Mouse (Mus musculus) neural tube, embryonic 15.5 days (tissue): ENCODE measurements at regions not wholly inside any gene's neighbourhood (a gene's known extent, or its start where the extent isn't known, plus 50 kb on each side); places are given as distances from the start of the nearest gene placed in this dataset.

Experiments
- ATAC-seq: fragments of 200-750 bp; cut with Nextera tagmentation; 2 replicates; pipeline ENCODE4 v1.8.0; 2017; ENCODE audit warnings: mild to moderate bottlenecking, moderate TSS enrichment, moderate library complexity; ENCODE audit not compliant: low FRiP score
- H3K27ac ChIP-seq: fragments of 300-500 bp; sonication (generic); replicated peaks from 2 replicates; pipeline ENCODE4 v1.5.1; 2015; ENCODE audit warnings: mild to moderate bottlenecking, inconsistent platforms
- H3K27me3 ChIP-seq: fragments of 300-500 bp; sonication (generic); replicated peaks from 2 replicates; pipeline ENCODE4 v1.6.1; 2015; ENCODE audit warnings: inconsistent platforms
- H3K36me3 ChIP-seq: fragments of 300-500 bp; sonication (generic); 2 replicates; pipeline ENCODE4 v1.6.1; 2015; ENCODE audit warnings: inconsistent platforms
- H3K4me1 ChIP-seq: fragments of 300-500 bp; sonication (generic); 2 replicates; pipeline ENCODE4 v1.6.1; 2015; ENCODE audit warnings: inconsistent platforms
- H3K4me2 ChIP-seq: fragments of 300-500 bp; sonication (generic); 2 replicates; pipeline ENCODE4 v1.6.1; 2015; ENCODE audit warnings: inconsistent platforms, mild to moderate bottlenecking, moderate library complexity
- H3K4me3 ChIP-seq: fragments of 300-500 bp; sonication (generic); replicated peaks from 2 replicates; pipeline ENCODE4 v1.5.1; 2015; ENCODE audit warnings: mild to moderate bottlenecking, inconsistent platforms
- H3K9ac ChIP-seq: fragments of 300-500 bp; sonication (generic); replicated peaks from 2 replicates; pipeline ENCODE4 v1.6.1; 2015; ENCODE audit warnings: mild to moderate bottlenecking, inconsistent platforms
- H3K9me3 ChIP-seq: fragments of 300-500 bp; sonication (generic); replicated peaks from 2 replicates; pipeline ENCODE4 v1.6.1; 2016; ENCODE audit warnings: inconsistent platforms
- WGBS: fragments of 180-500 bp; shearing (Covaris S2); methylation state at CpG from one replicate; pipeline ENCODE4 v1.1.7; 2015; ENCODE audit warnings: mixed read lengths; 5-methylcytosine and 5-hydroxymethylcytosine counted together

DNA sequence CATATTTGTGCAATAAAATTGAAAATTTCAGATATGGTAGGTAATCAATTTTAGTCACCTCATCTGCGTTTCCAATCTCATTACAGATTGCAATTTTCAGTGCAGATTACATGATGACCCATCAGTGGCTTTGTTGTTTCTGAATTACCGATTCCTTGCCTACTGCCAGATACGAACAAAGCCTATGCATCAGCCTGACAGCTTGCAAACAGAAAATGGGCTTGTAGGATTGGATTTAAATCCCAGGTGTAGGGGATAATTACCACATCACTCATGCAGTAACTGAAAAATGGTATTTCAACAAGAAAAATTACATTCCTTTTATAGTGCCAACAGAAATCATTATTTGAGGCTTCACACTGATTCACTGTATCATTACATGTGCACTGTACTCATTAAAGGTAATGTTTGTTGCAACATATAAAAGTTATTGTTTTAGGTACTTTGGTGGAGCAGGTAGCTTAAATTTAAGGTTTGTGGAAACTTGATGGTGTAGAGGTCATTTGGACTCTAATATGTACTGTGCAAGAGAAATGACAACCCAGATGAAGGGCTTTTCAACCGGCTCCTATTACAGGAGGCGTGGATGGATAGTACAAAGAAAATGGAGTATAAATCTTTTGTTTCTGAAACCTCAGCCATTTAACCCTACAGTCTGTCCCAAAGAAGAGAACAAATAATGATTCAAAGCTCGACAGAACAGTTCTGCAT is 797.7 kb downstream of the Nova1 start:
- no peak overlapping the region for H3K4me2 ChIP-seq
- ATAC-seq = peak; percentile 53; the same call in 1 of the 2 replicates
- no peaks in the 10 kb centered on the region for H3K9me3 ChIP-seq
- no peak overlapping the region for H3K4me3 ChIP-seq
- H3K27me3 ChIP-seq = no peaks in the 10 kb centered on the region
- no peaks in the 10 kb centered on the region for H3K4me1 ChIP-seq
- no peaks in the 10 kb centered on the region for H3K36me3 ChIP-seq
- 49% methylated on average over 6 of the region's 6 CpGs for WGBS
- no peak overlapping the region for H3K9ac ChIP-seq
- H3K27ac ChIP-seq = peak overlapping the region; percentile 54; the same call in 1 of the 2 replicates

DNA sequence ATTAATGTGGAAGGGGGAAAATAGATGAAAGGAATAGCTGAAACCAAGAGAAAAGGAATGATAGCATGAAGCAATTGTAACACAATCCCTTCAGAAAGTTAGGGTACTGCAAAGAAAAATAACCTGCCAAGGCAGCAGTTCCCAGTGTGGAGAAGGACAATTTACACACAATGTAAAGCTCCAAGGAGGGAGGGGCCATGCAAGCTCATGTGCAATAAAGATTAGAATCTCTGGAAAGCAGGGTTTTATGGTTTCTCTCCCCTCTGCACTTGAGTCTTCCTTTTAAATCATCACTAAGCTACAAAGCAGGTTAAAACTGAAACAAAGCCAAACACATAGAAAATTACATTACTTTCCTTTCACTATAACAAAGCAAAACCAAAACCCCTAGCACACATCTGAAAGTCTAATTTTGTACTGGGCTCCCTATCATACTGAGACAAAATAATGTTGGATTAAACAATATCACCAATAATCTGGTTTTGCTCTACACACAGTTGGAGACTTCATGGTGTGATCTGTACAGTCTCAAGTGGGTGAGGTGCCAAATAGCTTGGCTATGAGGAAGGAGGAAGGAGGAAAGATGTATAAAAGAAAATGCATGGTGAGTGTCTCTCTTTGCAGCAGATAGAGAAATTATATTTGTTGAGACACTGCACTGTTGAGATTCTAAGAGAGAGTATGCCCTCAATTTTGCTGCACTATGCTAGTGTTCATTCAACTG is 840.9 kb downstream of the Nova1 start:
- Histone ChIP-seq H3K4me1 (no peaks in the 10 kb centered on the region), H3K36me3 (no peaks in the 10 kb centered on the region), H3K4me3 (no peak overlapping the region), H3K27me3 (no peaks in the 10 kb centered on the region), H3K9me3 (no peaks in the 10 kb centered on the region), H3K9ac (no peak overlapping the region), H3K27ac (no peak overlapping the region), H3K4me2 (no peak overlapping the region)
- no peak for ATAC-seq

DNA sequence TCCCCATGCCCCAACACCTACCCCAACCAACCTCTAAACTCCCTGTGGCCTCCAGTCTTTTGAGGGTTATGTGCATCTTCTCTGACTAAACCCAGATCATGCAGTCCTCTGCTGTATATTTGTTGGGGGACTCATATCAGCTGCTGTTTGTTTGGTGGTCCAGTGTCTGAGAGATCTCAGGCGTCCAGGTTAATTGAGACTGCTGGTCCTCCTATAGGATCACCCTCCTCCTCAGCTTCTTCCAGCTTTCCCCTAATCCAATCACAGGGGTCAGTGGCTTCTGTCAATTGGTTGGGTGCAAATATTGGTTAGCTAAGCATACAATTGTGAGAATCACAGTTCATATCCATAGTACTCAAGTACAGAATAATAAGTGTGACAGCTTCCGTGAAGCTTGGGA is 842.9 kb downstream of the Nova1 start:
- Histone ChIP-seq H3K4me1 (no peaks in the 10 kb centered on the region), H3K4me3 (no peak overlapping the region), H3K9me3 (no peaks in the 10 kb centered on the region), H3K27me3 (no peaks in the 10 kb centered on the region), H3K9ac (no peak overlapping the region), H3K36me3 (no peaks in the 10 kb centered on the region), H3K4me2 (no peak overlapping the region), H3K27ac (no peak overlapping the region)
- ATAC-seq = no peak
- WGBS = 88% methylated on average over 2 of the region's 2 CpGs

DNA sequence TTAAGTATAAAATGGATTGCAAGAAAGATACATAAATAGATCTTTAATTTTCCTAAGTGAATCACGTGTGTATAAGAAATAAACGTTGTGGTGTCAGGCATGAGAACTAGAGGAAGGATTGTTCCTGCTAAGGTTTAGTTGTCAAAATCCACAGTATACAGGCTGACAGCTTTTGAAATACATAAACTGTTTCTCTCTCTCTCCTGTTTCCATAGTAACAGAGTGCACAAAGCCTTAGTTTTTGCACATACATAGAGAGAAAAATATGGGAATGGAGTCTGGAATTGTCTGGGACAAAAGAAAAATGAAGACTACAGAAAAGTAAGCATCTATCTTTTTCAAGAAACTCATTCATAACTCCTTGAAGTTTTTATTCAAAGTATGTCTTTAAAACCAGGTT is 848.3 kb downstream of the Nova1 start:
- no peak overlapping the region for H3K9ac ChIP-seq
- H3K9me3 ChIP-seq = no peaks in the 10 kb centered on the region
- no peaks in the 10 kb centered on the region for H3K4me1 ChIP-seq
- H3K4me3 ChIP-seq = no peak overlapping the region
- no peak overlapping the region for H3K27ac ChIP-seq
- H3K4me2 ChIP-seq = no peak overlapping the region
- 62% methylated on average over 2 of the region's 2 CpGs for WGBS
- H3K36me3 ChIP-seq = no peaks in the 10 kb centered on the region
- H3K27me3 ChIP-seq = no peaks in the 10 kb centered on the region
- no peak; the same call in 1 of the 2 replicates for ATAC-seq

DNA sequence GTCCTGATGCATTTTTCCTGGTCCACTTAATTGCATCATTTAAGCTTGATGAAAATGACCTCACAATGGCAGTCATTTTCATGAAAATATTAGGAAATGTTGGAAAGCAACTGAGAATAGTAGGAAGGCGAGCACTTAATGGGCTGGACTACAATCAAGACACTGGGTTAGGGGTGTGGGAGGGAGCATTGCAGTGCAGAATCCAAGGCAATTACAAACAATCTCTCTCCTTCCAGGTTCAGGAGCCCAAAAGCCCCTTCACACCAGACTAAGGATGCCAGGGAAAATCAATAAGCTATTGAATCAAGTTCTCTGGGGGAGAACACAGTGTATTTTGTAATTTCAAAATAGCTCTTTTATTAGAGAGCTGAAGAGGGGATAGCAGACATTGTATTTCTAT is 848.8 kb downstream of the Nova1 start:
- Histone ChIP-seq H3K36me3 (no peaks in the 10 kb centered on the region), H3K27me3 (no peaks in the 10 kb centered on the region), H3K27ac (no peak overlapping the region), H3K4me3 (no peak overlapping the region), H3K4me2 (no peak overlapping the region), H3K4me1 (no peaks in the 10 kb centered on the region), H3K9ac (no peak overlapping the region), H3K9me3 (no peaks in the 10 kb centered on the region)
- WGBS = 79% methylated on average over 1 of the region's 1 CpGs
- no peak for ATAC-seq

DNA sequence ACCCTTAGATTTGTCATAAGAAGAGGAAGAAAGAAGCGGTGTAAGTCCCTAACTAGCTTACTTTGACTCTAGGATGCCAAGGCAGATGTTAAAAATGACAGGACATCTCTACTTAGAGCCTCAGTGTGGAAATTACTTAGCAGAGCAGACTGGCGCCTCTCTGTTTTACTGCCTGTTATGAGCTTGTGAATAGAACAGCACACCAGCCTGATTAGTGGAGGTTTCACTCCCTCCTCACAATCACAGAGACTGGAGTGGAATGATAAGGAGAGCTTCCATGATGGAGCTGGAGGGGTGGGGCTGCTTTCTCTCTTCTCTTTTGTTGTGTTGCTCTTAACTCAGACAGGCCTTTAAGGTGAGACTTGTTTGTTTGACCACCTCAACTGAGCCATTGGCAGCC is 871.8 kb downstream of the Nova1 start:
- WGBS = 56% methylated on average over 2 of the region's 2 CpGs
- no peaks in the 10 kb centered on the region for H3K9me3 ChIP-seq
- H3K4me1 ChIP-seq = 0 out of 2 replicates have a peak, but pooled peaks cover 2% of the 10 kb centered on the region
- H3K9ac ChIP-seq = no peak overlapping the region
- H3K4me3 ChIP-seq = no peak overlapping the region
- no peak overlapping the region for H3K4me2 ChIP-seq
- no peaks in the 10 kb centered on the region for H3K27me3 ChIP-seq
- H3K27ac ChIP-seq = no peak overlapping the region
- no peaks in the 10 kb centered on the region for H3K36me3 ChIP-seq
- peak; percentile 72 for ATAC-seq

DNA sequence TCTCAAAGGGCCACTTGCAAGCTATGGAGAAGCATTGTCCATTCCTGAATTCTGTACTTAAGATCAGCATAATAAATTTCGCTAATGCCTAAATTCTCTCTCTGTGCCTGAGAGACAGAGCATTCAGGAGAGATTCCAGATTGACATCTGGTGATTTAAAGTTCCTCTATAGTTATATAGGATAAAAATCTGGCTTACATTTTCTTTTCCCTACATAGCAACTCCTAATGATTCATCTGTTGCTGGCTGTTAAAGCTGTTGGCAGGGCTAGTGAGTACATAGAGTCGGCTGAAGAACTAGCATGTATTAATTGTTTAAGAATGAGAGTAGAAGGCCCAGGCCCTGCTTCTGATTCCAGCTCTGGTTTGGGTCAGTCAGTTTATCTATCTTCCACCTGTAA is 870.0 kb upstream of the Stxbp6 start:
- no peaks in the 10 kb centered on the region for H3K27me3 ChIP-seq
- WGBS = 33% methylated on average over 2 of the region's 2 CpGs

DNA sequence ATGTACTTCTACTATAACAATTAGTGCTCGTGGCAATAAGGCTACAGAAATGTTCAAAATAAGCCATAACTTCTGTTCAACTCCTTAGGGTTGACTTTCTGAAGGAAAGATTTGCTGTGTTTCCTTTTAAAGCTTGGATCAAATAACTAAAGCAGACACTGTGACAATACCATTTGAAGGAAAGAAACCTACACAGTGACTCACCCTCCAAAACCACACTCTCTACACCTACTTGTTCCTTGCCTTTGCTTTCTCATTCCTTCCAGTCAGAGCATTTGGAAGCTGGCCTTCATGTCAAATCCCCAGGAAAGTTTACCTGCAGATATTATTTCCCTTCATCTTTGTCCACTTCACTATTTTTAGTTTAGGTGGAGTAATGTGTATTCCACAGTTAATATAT is 867.9 kb upstream of the Stxbp6 start:
- Histone ChIP-seq H3K4me3 (no peak overlapping the region), H3K27ac (no peak overlapping the region), H3K4me1 (0 out of 2 replicates have a peak, but pooled peaks cover 2% of the 10 kb centered on the region), H3K36me3 (no peaks in the 10 kb centered on the region), H3K27me3 (no peaks in the 10 kb centered on the region), H3K9ac (no peak overlapping the region), H3K9me3 (no peaks in the 10 kb centered on the region), H3K4me2 (no peak overlapping the region)
- ATAC-seq = no peak
- WGBS = 83% methylated on average over 1 of the region's 1 CpGs

More for the DNA sequence above, 870.0 kb upstream of the Stxbp6 start:
- Histone ChIP-seq H3K4me2 (no peak overlapping the region), H3K36me3 (no peaks in the 10 kb centered on the region), H3K27ac (no peak overlapping the region), H3K4me1 (0 out of 2 replicates have a peak, but pooled peaks cover 2% of the 10 kb centered on the region), H3K9ac (no peak overlapping the region), H3K4me3 (no peak overlapping the region), H3K9me3 (no peaks in the 10 kb centered on the region)
- ATAC-seq = no peak

DNA sequence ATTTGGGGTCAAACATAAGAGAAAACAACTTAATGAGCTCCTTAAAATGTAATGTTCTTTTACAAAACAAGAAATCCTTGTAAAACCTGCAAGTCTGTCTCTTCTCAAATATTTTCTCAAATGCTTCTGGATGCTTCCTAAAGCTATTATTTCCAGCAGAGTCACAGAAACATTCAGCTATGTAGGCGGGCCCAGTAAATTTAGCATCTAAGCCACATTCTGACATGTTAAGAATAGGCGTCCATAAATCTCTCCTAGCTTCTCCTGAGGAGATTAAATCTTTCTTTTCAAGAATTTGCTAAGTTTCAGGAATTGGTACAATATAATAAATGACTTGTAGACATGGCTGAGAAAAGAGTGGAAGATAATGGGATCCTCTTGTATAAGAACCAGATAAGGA is 858.9 kb upstream of the Stxbp6 start:
- Histone ChIP-seq H3K27me3 (no peaks in the 10 kb centered on the region), H3K27ac (no peak overlapping the region), H3K4me1 (peaks cover 5% of the 10 kb centered on the region; the same call in 1 of the 2 replicates)

DNA sequence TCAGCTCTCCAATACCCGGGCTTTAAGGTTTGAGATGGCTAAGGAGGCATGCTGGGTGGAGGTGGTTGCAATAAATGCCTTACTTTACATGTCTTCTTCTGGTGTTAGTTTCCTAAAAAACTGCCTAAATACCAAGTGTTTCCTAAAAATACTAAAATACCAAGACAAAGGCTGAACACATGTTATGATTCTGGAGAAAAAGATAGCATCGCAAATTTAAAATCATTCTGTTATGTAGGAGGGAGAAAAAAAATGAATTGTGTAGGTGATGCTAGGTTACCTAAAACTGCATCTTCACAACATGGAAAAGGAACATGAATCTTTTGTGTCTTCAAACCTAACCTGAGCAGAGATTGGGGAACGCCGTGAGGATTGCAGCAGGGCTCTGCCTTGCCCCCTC is 857.7 kb upstream of the Stxbp6 start:
- Histone ChIP-seq H3K27ac (no peak overlapping the region), H3K36me3 (no peaks in the 10 kb centered on the region), H3K27me3 (no peaks in the 10 kb centered on the region), H3K9ac (no peak overlapping the region), H3K9me3 (no peaks in the 10 kb centered on the region), H3K4me1 (peaks cover 5% of the 10 kb centered on the region; the same call in 1 of the 2 replicates), H3K4me2 (no peak overlapping the region), H3K4me3 (no peak overlapping the region)
- no peak for ATAC-seq
- WGBS = 77% methylated on average over 4 of the region's 4 CpGs

More for the DNA sequence above, 858.9 kb upstream of the Stxbp6 start:
- no peaks in the 10 kb centered on the region for H3K9me3 ChIP-seq
- no peak overlapping the region for H3K4me3 ChIP-seq
- H3K4me2 ChIP-seq = no peak overlapping the region
- 48% methylated on average over 2 of the region's 2 CpGs for WGBS
- H3K9ac ChIP-seq = no peak overlapping the region
- H3K36me3 ChIP-seq = no peaks in the 10 kb centered on the region
- no peak for ATAC-seq

DNA sequence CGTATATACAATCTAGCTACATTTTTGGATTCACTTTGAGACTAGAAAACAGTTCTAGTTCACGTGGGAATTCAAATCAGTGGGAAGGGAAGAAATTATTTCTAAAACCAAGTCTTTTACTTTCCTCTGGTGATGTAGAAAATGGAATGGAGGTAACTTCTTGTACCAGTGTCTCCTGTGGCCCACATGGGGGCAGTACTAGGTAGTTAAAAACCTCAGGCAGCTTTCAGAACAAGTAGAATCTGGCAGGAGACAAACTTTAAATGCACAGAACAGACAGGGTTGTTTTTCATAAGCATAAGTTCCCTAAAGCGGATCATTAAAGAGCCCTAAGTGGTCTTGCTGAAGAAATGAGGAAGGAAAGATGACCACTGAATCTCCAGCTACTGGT is 855.2 kb upstream of the Stxbp6 start:
- H3K27ac ChIP-seq = 0 out of 2 replicates have a peak overlapping the region, but pooled peaks have one; percentile 54

More for the DNA sequence above, 855.2 kb upstream of the Stxbp6 start:
- no peaks in the 10 kb centered on the region for H3K36me3 ChIP-seq
- H3K4me2 ChIP-seq = no peak overlapping the region
- no peaks in the 10 kb centered on the region for H3K27me3 ChIP-seq
- WGBS = 34% methylated on average over 3 of the region's 3 CpGs
- ATAC-seq = peak; percentile 81; the same call in 1 of the 2 replicates
- no peak overlapping the region for H3K4me3 ChIP-seq
- H3K9ac ChIP-seq = no peak overlapping the region
- H3K9me3 ChIP-seq = no peaks in the 10 kb centered on the region
- H3K4me1 ChIP-seq = peaks cover 5% of the 10 kb centered on the region; the same call in 1 of the 2 replicates
